ENCODE assay signal across 23 mouse cellular contexts in the genomic region with DNA sequence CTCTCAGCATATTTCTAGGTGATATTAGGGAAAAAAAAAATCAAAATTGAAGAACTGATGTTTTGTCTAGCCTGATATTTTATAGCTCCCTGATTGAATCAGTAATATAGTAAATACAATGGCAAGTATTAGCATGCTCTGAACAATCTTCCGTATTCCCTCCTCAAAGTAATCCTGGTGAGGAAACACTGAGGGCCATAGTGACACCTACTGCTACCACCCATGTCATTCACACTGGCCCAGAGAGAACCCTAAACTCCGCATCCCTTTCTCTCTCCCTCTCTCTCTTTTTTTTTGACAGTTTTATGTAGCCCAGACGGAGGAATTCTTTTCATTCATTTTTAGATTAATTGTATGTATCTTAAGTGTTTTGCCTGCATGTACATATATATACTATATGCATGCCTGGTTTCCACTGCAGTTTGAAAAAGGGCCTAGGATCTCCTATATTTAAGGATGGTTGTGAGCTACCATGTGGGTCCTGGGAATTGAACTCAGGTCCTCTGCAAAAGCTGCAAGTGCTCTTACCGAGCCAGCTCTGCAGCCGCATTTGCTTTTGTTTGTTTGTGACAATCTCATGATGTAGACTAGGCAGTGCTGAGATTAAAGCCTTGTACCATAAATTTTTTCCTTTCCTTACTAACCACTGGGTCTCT. TPM values are rescaled to one million over a fixed set of nuclear protein-coding genes. Genes with fewer than 3 reads are reported as not detected.
DNase-seq lines count a peak whose midpoint lies in the region; ATAC-seq and TF ChIP-seq lines count a peak whose summit lies in the region.
"Had no signal": no experiment of that assay in that cellular context is flagged by ENCODE, and none has a peak within 500 bp of the region (broad histone marks: within the 10 kb centered on the region; RNA-seq: fewer than 3 reads in every experiment).

No protein-coding gene starts in this region.

- H3K4me2 ChIP-seq in midbrain, embryonic 11.5 days = no peak overlapping the region
- H3K4me2 ChIP-seq in midbrain, embryonic 13.5 days (replicated peaks) = no peak overlapping the region
- H3K4me2 ChIP-seq in CH12.LX (ENCODE audit: insufficient read depth, low read depth, poor library complexity, severe bottlenecking) (no peak overlapping the region), myocyte (ENCODE audit: low read depth) (no peak overlapping the region)
- no peak overlapping the region for H3K4me2 ChIP-seq in hindbrain, embryonic 14.5 days (replicated peaks)

- H3K4me1 ChIP-seq in midbrain, embryonic 11.5 days (ENCODE audit: control insufficient read depth, insufficient read depth, low read length) = no peaks in the 10 kb centered on the region
- H3K4me1 ChIP-seq in midbrain, embryonic 13.5 days (replicated peaks) = no peaks in the 10 kb centered on the region
- peaks cover 0 to 7% of the 10 kb centered on the region in 2 experiments; a peak in 1 of 4 replicates for H3K4me1 ChIP-seq in CH12.LX (ENCODE audit: control insufficient read depth in 1 of 2, insufficient read depth in 2 of 2)
- no peaks in the 10 kb centered on the region for H3K4me1 ChIP-seq in MEL (ENCODE audit: control insufficient read depth in 1 of 2, insufficient read depth in 2 of 2, low read length in 2 of 2)
- H3K4me1 ChIP-seq in hindbrain, embryonic 14.5 days (replicated peaks; ENCODE audit: control insufficient read depth, insufficient read depth, low read length) = no peaks in the 10 kb centered on the region

- no peak for TF ChIP-seq EP300 in CH12.LX (IDR thresholded peaks at IDR 0.05; ENCODE audit: low read length)
- TF ChIP-seq EP300 in MEL (IDR thresholded peaks at IDR 0.05; ENCODE audit: low read depth in 1 of 2, low read length in 2 of 2) = no peak

- no peaks in the 10 kb centered on the region for H3K27me3 ChIP-seq in midbrain, embryonic 11.5 days (ENCODE audit: control insufficient read depth, insufficient read depth, low read length)
- no peaks in the 10 kb centered on the region for H3K27me3 ChIP-seq in midbrain, embryonic 13.5 days
- H3K27me3 ChIP-seq in CH12.LX (replicated peaks) (no peaks in the 10 kb centered on the region), MEL (ENCODE audit: control insufficient read depth in 1 of 2, insufficient read depth in 2 of 2, low read length in 2 of 2) (no peaks in the 10 kb centered on the region), myocyte (ENCODE audit: control insufficient read depth, insufficient read depth, insufficient read length) (no peaks in the 10 kb centered on the region)
- no peaks in the 10 kb centered on the region for H3K27me3 ChIP-seq in hindbrain, embryonic 14.5 days (ENCODE audit: control insufficient read depth, insufficient read depth, low read length)
- H3K27me3 ChIP-seq: Patski had no signal

- H3K4me3 ChIP-seq in midbrain, embryonic 11.5 days (ENCODE audit: low read depth, low read length) = no peak overlapping the region
- H3K4me3 ChIP-seq in midbrain, embryonic 13.5 days (replicated peaks) = no peak overlapping the region
- H3K4me3 ChIP-seq in CH12.LX (replicated peaks in 1 of 3; ENCODE audit: low read depth in 2 of 3, low read length in 2 of 3, poor library complexity in 1 of 3) (no peak overlapping the region), MEL (ENCODE audit: control insufficient read depth in 1 of 2, insufficient read depth in 1 of 2, low read depth in 2 of 2, low read length in 2 of 2) (no peak overlapping the region), myocyte (no peak overlapping the region)
- no peak overlapping the region for H3K4me3 ChIP-seq in hindbrain, embryonic 14.5 days (replicated peaks; ENCODE audit: low read length)

- H3K9me3 ChIP-seq in midbrain, embryonic 11.5 days (ENCODE audit: control insufficient read depth, low read length) = no peaks in the 10 kb centered on the region
- H3K9me3 ChIP-seq in midbrain, embryonic 13.5 days = no peaks in the 10 kb centered on the region
- H3K9me3 ChIP-seq in CH12.LX (replicated peaks; ENCODE audit: low read length) = no peaks in the 10 kb centered on the region
- no peaks in the 10 kb centered on the region for H3K9me3 ChIP-seq in MEL (replicated peaks; ENCODE audit: insufficient read depth, low read length)
- H3K9me3 ChIP-seq in hindbrain, embryonic 14.5 days (ENCODE audit: control insufficient read depth, low read length) = no peaks in the 10 kb centered on the region
- H3K9me3 ChIP-seq: G1E had no signal

- DNase-seq in midbrain, embryonic 11.5 days (ENCODE audit: low spot score, missing footprints) = peak; percentile 72
- DNase-seq in CH12.LX (ENCODE audit: extremely low read depth) = no peak
- DNase-seq in MEL (ENCODE audit: low read depth, low spot score) = no peak
- no peak for DNase-seq in left cerebral cortex, postnatal 10 days (ENCODE audit: extremely low spot score in 1 of 2, low spot score in 2 of 2)
- no peak for DNase-seq in hindbrain, embryonic 14.5 days (ENCODE audit: low spot score)
- DNase-seq in spleen, postnatal 14 days (ENCODE audit: low spot score in 2 of 2) = no peak
- DNase-seq: adrenal gland, adult 2 months; adrenal gland, adult 8-10 months; adrenal gland, postnatal 10 days; adrenal gland, postnatal 14 days; adrenal gland, postnatal 25 days; adrenal gland, postnatal 36 days; B cell, adult 2 months; cerebellum, adult 11 months; cerebellum, adult 11-12 months; cerebellum, adult 18-20 months; cerebellum, adult 2 months had no signal

- no peak for TF ChIP-seq POLR2A in CH12.LX (IDR thresholded peaks at IDR 0.05; ENCODE audit: low read depth, low read length)
- TF ChIP-seq POLR2A in MEL (IDR thresholded peaks at IDR 0.05; ENCODE audit: control insufficient read depth in 1 of 2, insufficient read depth in 1 of 2, low read depth in 1 of 2, low read length in 2 of 2, poor library complexity in 1 of 2) = no peak; a peak in 1 of 4 replicates
- no peak for TF ChIP-seq POLR2A in myocyte (IDR thresholded peaks at IDR 0.05; ENCODE audit: insufficient read length, low read depth)

- intact Hi-C loops in left cerebral cortex, postnatal 10 days (cut with DNase I) = no loop called here

- in situ Hi-C loops in CH12.LX (cut with MboI; ENCODE audit: low pct_ligation_motif_present, low pct_unique_long_range_greater_than_20kb, low sequenced_read_pairs) = no loop called here

- ATAC-seq in midbrain, embryonic 11.5 days (ENCODE audit: low FRiP score) = no peak
- no peak for ATAC-seq in midbrain, embryonic 13.5 days
- ATAC-seq in hindbrain, embryonic 14.5 days (ENCODE audit: low FRiP score) = no peak
- ATAC-seq: activated CD4-positive, CD25-positive, alpha-beta regulatory T cell, adult 4 months; CD4-positive, CD25-positive, alpha-beta regulatory T cell, adult 4 months; Patski had no signal

- no peak overlapping the region for H3ac ChIP-seq in myocyte (ENCODE audit: control insufficient read depth, insufficient read length)

- H3K27ac ChIP-seq in midbrain, embryonic 11.5 days (ENCODE audit: low read depth, low read length) = no peak overlapping the region
- H3K27ac ChIP-seq in midbrain, embryonic 13.5 days = no peak overlapping the region
- no peak overlapping the region for H3K27ac ChIP-seq in CH12.LX (ENCODE audit: insufficient read depth, low read depth)
- no peak overlapping the region for H3K27ac ChIP-seq in MEL (ENCODE audit: control insufficient read depth, low read depth, low read length)
- H3K27ac ChIP-seq in hindbrain, embryonic 14.5 days = no peak overlapping the region

- TF ChIP-seq RAD21 in CH12.LX (IDR thresholded peaks at IDR 0.05; ENCODE audit: low read depth, low read length) (no peak), MEL (IDR thresholded peaks at IDR 0.05; ENCODE audit: low read depth, low read length) (no peak)

- peaks cover 7% of the 10 kb centered on the region for H3K79me2 ChIP-seq in CH12.LX (replicated peaks; ENCODE audit: control insufficient read depth, extremely low read depth, insufficient read depth, poor library complexity, severe bottlenecking)
- no peaks in the 10 kb centered on the region for H3K79me2 ChIP-seq in MEL (ENCODE audit: control insufficient read depth, insufficient read depth, low read length, poor library complexity)
- H3K79me2 ChIP-seq in myocyte (ENCODE audit: control insufficient read depth, insufficient read depth) = peaks cover 15% of the 10 kb centered on the region

- WGBS in midbrain, embryonic 11.5 days = 84% methylated on average over 5 of the region's 5 CpGs
- 79% methylated on average over 5 of the region's 5 CpGs for WGBS in midbrain, embryonic 13.5 days
- WGBS in hindbrain, embryonic 14.5 days = 83% methylated on average over 5 of the region's 5 CpGs

- peaks cover 22% of the 10 kb centered on the region for H3K36me3 ChIP-seq in midbrain, embryonic 11.5 days (ENCODE audit: control insufficient read depth, insufficient read depth, low read length)
- peaks cover 71% of the 10 kb centered on the region for H3K36me3 ChIP-seq in midbrain, embryonic 13.5 days
- peaks cover 60 to 85% of the 10 kb centered on the region in 2 experiments for H3K36me3 ChIP-seq in CH12.LX (replicated peaks in 1 of 2; ENCODE audit: control insufficient read depth in 1 of 2, insufficient read depth in 1 of 2, low read length in 1 of 2)
- peaks cover 0 to 35% of the 10 kb centered on the region in 2 experiments; a peak in 2 of 4 replicates for H3K36me3 ChIP-seq in MEL (ENCODE audit: control insufficient read depth in 1 of 2, insufficient read depth in 2 of 2, low read length in 2 of 2)
- H3K36me3 ChIP-seq in myocyte (ENCODE audit: control insufficient read depth, insufficient read depth) = peaks cover 43% of the 10 kb centered on the region
- H3K36me3 ChIP-seq in hindbrain, embryonic 14.5 days (replicated peaks; ENCODE audit: control insufficient read depth, insufficient read depth) = peaks cover 81% of the 10 kb centered on the region

- no peak for TF ChIP-seq CTCF in CH12.LX (conservative IDR thresholded peaks at IDR 0.05 in 1 of 2, IDR thresholded peaks at IDR 0.05 in 1 of 2; ENCODE audit: low read depth in 2 of 2, low read length in 2 of 2)
- TF ChIP-seq CTCF in MEL (IDR thresholded peaks at IDR 0.05 in 2 of 3, conservative IDR thresholded peaks at IDR 0.05 in 1 of 3; ENCODE audit: control insufficient read depth in 1 of 3, insufficient read depth in 1 of 3, low read depth in 2 of 3, low read length in 3 of 3, poor library complexity in 1 of 3, severe bottlenecking in 1 of 3) = no peak

- dilution Hi-C loops in CH12.LX (cut with MboI; ENCODE audit: extremely low pct_ligation_motif_present, extremely low pct_unique_long_range_greater_than_20kb, low sequenced_read_pairs) = no loop called here

- no peak overlapping the region for H3K9ac ChIP-seq in midbrain, embryonic 11.5 days (ENCODE audit: low read length)
- H3K9ac ChIP-seq in midbrain, embryonic 13.5 days (replicated peaks) = no peak overlapping the region
- no peak overlapping the region for H3K9ac ChIP-seq in CH12.LX (ENCODE audit: insufficient read depth, low read depth)
- no peak overlapping the region for H3K9ac ChIP-seq in MEL (ENCODE audit: control insufficient read depth, low read depth, low read length, poor library complexity, severe bottlenecking)
- H3K9ac ChIP-seq in hindbrain, embryonic 14.5 days = no peak overlapping the region

RNA-seq across cellular contexts. Expression of gene Pgam1, which starts 8.8 kb away (rescaled TPM):
- polyA plus RNA-seq in midbrain, embryonic 11.5 days (2014; fragmentation: Nextera tagmentation; extraction: Ambion mirVana) = 730 and 785 TPM in 2 replicates
- 445 and 453 TPM in 2 replicates for polyA plus RNA-seq in midbrain, embryonic 13.5 days (2015; fragmentation: Nextera tagmentation; extraction: Ambion mirVana)
- total RNA-seq in CH12.LX (2012; rRNA removed) = 736 and 928 TPM in 2 replicates
- total RNA-seq in CH12.LX (2014; rRNA removed) = 1,480 and 1,507 TPM in 2 replicates
- 870 and 932 TPM in 2 replicates for polyA plus RNA-seq in CH12.LX (2012; ENCODE audit: insufficient read length, low read depth)
- 267 and 714 TPM in 2 replicates for total RNA-seq in MEL (2012; rRNA removed)
- polyA plus RNA-seq in MEL (2012; ENCODE audit: insufficient read depth in 1 of 2, insufficient read length in 2 of 2, low read depth in 1 of 2, low replicate concordance in 2 of 2, missing spikeins in 1 of 2) = 100 to 1,000 TPM; 220 to 756 TPM
- polyA plus RNA-seq in myocyte (2012; fragmentation: generic; extraction: Trizol) = 552 TPM
- total RNA-seq in left cerebral cortex, postnatal 10 days (2021) = 100 to 1,000 TPM; 526 to 534 TPM
- polyA plus RNA-seq in hindbrain, embryonic 14.5 days (2014; fragmentation: Nextera tagmentation; extraction: Ambion mirVana) = 498 and 547 TPM in 2 replicates

RNA-seq across cellular contexts. Expression of gene Exosc1, which starts 12.7 kb away (rescaled TPM):
- 75.0 and 82.1 TPM in 2 replicates for polyA plus RNA-seq in midbrain, embryonic 11.5 days (2014; fragmentation: Nextera tagmentation; extraction: Ambion mirVana)
- 68.5 and 70.0 TPM in 2 replicates for polyA plus RNA-seq in midbrain, embryonic 13.5 days (2015; fragmentation: Nextera tagmentation; extraction: Ambion mirVana)
- total RNA-seq in CH12.LX (2012; rRNA removed) = 56.6 and 70.0 TPM in 2 replicates
- total RNA-seq in CH12.LX (2014; rRNA removed) = 68.6 and 72.6 TPM in 2 replicates
- 109 TPM in 2 replicates for polyA plus RNA-seq in CH12.LX (2012; ENCODE audit: insufficient read length, low read depth)
- 101 and 118 TPM in 2 replicates for total RNA-seq in MEL (2012; rRNA removed)
- polyA plus RNA-seq in MEL (2012; ENCODE audit: insufficient read depth in 1 of 2, insufficient read length in 2 of 2, low read depth in 1 of 2, low replicate concordance in 2 of 2, missing spikeins in 1 of 2) = 100 to 1,000 TPM; 162 to 390 TPM
- 49.4 TPM for polyA plus RNA-seq in myocyte (2012; fragmentation: generic; extraction: Trizol)
- 10 to 100 TPM; 23.7 to 29.0 TPM for total RNA-seq in left cerebral cortex, postnatal 10 days (2021)
- polyA plus RNA-seq in hindbrain, embryonic 14.5 days (2014; fragmentation: Nextera tagmentation; extraction: Ambion mirVana) = 51.9 and 64.0 TPM in 2 replicates

RNA-seq across cellular contexts. Expression of gene Zdhhc16, which starts 12.7 kb away (rescaled TPM):
- 64.0 and 64.7 TPM in 2 replicates for polyA plus RNA-seq in midbrain, embryonic 11.5 days (2014; fragmentation: Nextera tagmentation; extraction: Ambion mirVana)
- 86.1 and 87.6 TPM in 2 replicates for polyA plus RNA-seq in midbrain, embryonic 13.5 days (2015; fragmentation: Nextera tagmentation; extraction: Ambion mirVana)
- 45.5 and 49.6 TPM in 2 replicates for total RNA-seq in CH12.LX (2012; rRNA removed)
- total RNA-seq in CH12.LX (2014; rRNA removed) = 29.9 and 30.3 TPM in 2 replicates
- 51.1 and 54.3 TPM in 2 replicates for polyA plus RNA-seq in CH12.LX (2012; ENCODE audit: insufficient read length, low read depth)
- total RNA-seq in MEL (2012; rRNA removed) = 95.2 and 99.2 TPM in 2 replicates
- 100 to 1,000 TPM in 1 of 2 experiments, not detected in 1; 128 TPM for polyA plus RNA-seq in MEL (2012; ENCODE audit: insufficient read depth in 1 of 2, insufficient read length in 2 of 2, low read depth in 1 of 2, low replicate concordance in 2 of 2, missing spikeins in 1 of 2)
- 124 TPM for polyA plus RNA-seq in myocyte (2012; fragmentation: generic; extraction: Trizol)
- total RNA-seq in left cerebral cortex, postnatal 10 days (2021) = 10 to 100 TPM; 55.0 to 69.5 TPM
- 70.6 and 70.8 TPM in 2 replicates for polyA plus RNA-seq in hindbrain, embryonic 14.5 days (2014; fragmentation: Nextera tagmentation; extraction: Ambion mirVana)

RNA-seq across cellular contexts. Expression of gene Rrp12, which starts 24.6 kb away (rescaled TPM):
- polyA plus RNA-seq in midbrain, embryonic 11.5 days (2014; fragmentation: Nextera tagmentation; extraction: Ambion mirVana) = 13.2 and 14.7 TPM in 2 replicates
- polyA plus RNA-seq in midbrain, embryonic 13.5 days (2015; fragmentation: Nextera tagmentation; extraction: Ambion mirVana) = 14.6 and 15.7 TPM in 2 replicates
- 42.5 and 58.0 TPM in 2 replicates for total RNA-seq in CH12.LX (2012; rRNA removed)
- 20.1 and 22.0 TPM in 2 replicates for total RNA-seq in CH12.LX (2014; rRNA removed)
- 62.4 and 64.3 TPM in 2 replicates for polyA plus RNA-seq in CH12.LX (2012; ENCODE audit: insufficient read length, low read depth)
- total RNA-seq in MEL (2012; rRNA removed) = 93.8 and 106 TPM in 2 replicates
- 100 to 1,000 TPM in 1 of 2 experiments, 10 to 100 TPM in 1; 44.5 to 134 TPM for polyA plus RNA-seq in MEL (2012; ENCODE audit: insufficient read depth in 1 of 2, insufficient read length in 2 of 2, low read depth in 1 of 2, low replicate concordance in 2 of 2, missing spikeins in 1 of 2)
- 45.4 TPM for polyA plus RNA-seq in myocyte (2012; fragmentation: generic; extraction: Trizol)
- 10 to 100 TPM; 38.5 to 40.3 TPM for total RNA-seq in left cerebral cortex, postnatal 10 days (2021)
- polyA plus RNA-seq in hindbrain, embryonic 14.5 days (2014; fragmentation: Nextera tagmentation; extraction: Ambion mirVana) = 13.2 and 16.2 TPM in 2 replicates
